Mouse (Mus musculus): Measurements from ENCODE around the gene Hist2h2aa1. TPM values are rescaled to one million over a fixed set of nuclear protein-coding genes. Genes with fewer than 3 reads are reported as not detected.
"Not testable (repeated sequence)": the region's sequence is repeated elsewhere in the genome, so short reads cannot be mapped to it uniquely, and the experiment has no call there.

Gene Hist2h2aa1
- total RNA-seq, 2 experiments from 2014 or later = 2.7 TPM; not detected in 1

GRCm38 (mm10) chr3:96263558-96264403 lies 18.5 kb downstream of the Hist2h2aa1 start:
- H3K4me3 ChIP-seq = peak overlapping the region; percentile 97
- DNase-seq = peak; percentile 52
- TF ChIP-seq CTCF (IDR thresholded peaks at IDR 0.05) = no peak
- intact Hi-C loops (cut with DNase I) = loop anchor here (2.0 to 10.0 kb wide), 2 partner anchors 43 to 241 kb away; partner anchors contain the start of genes Hist2h2ac and Hist2h2be
- H3K27ac ChIP-seq = peak overlapping the region; percentile 97

- no peak for DNase-seq
- intact Hi-C loops (cut with DNase I) = loop anchor here (10.0 kb wide), 1 partner anchor 240 kb away; no protein-coding TSS in a partner anchor
Observed at GRCm38 (mm10) chr3:96264404-96264949, 19.2 kb downstream of the Hist2h2aa1 start.

GRCm38 (mm10) chr3:96266132-96266710 lies 20.9 kb downstream of the Hist2h2aa1 start:
- no peak for DNase-seq
- no peak overlapping the region for H3K4me3 ChIP-seq
- intact Hi-C loops (cut with DNase I) = loop anchor here (10.0 kb wide), 1 partner anchor 239 kb away; no protein-coding TSS in a partner anchor
- TF ChIP-seq CTCF (IDR thresholded peaks at IDR 0.05) = no peak
- no peak overlapping the region; the same call in 1 of the 2 replicates for H3K27ac ChIP-seq

More at GRCm38 (mm10) chr3:96264404-96264949, 19.2 kb downstream of the Hist2h2aa1 start:
- peak overlapping the region; percentile 97 for H3K4me3 ChIP-seq
- H3K27ac ChIP-seq = peak overlapping the region; percentile 97
- TF ChIP-seq CTCF (IDR thresholded peaks at IDR 0.05) = no peak

- H3K27ac ChIP-seq = peak overlapping the region; percentile 94
- no peak for DNase-seq
- TF ChIP-seq CTCF (IDR thresholded peaks at IDR 0.05) = no peak
- H3K4me3 ChIP-seq = peak overlapping the region; percentile 75; the same call in 1 of the 2 replicates
- intact Hi-C loops (cut with DNase I) = loop anchor here (10.0 kb wide), 1 partner anchor 237 kb away; no protein-coding TSS in a partner anchor
Observed at GRCm38 (mm10) chr3:96267541-96267940, 22.2 kb downstream of the Hist2h2aa1 start.

GRCm38 (mm10) chr3:96268051-96268775 lies 22.9 kb downstream of the Hist2h2aa1 start, which contains the start of gene Hist2h3b:
Gene Hist2h3b (plus strand): TSS chr3:96268654.
- TF ChIP-seq CTCF (IDR thresholded peaks at IDR 0.05) = no peak
- Histone ChIP-seq H3K27ac (peak within 1 kb of the TSS; percentile 95), H3K4me3 (peak within 1 kb of the TSS; percentile 75)
- DNase-seq = peak; percentile 81
- intact Hi-C loops (cut with DNase I) = loop anchor here (10.0 kb wide), 1 partner anchor 237 kb away; no protein-coding TSS in a partner anchor

- intact Hi-C loops (cut with DNase I) = loop anchor here (10.0 kb wide), 1 partner anchor 236 kb away; no protein-coding TSS in a partner anchor
- Histone ChIP-seq H3K4me3 (peak overlapping the region; percentile 75), H3K27ac (peak overlapping the region; percentile 95)
- not testable (repeated sequence) for DNase-seq
Observed at GRCm38 (mm10) chr3:96268776-96269378, 23.6 kb downstream of the Hist2h2aa1 start.

- peak within 1 kb of the TSS; percentile 75 for H3K4me3 ChIP-seq
- intact Hi-C loops (cut with DNase I) = loop anchor here (10.0 kb wide), 1 partner anchor 235 kb away; no protein-coding TSS in a partner anchor
- no peak for TF ChIP-seq CTCF (IDR thresholded peaks at IDR 0.05)
- peak; percentile 90 for DNase-seq
- peak within 1 kb of the TSS; percentile 95 for H3K27ac ChIP-seq
Observed at GRCm38 (mm10) chr3:96269511-96270474, 24.5 kb downstream of the Hist2h2aa1 start, which contains the start of gene Hist2h2bb. Gene Hist2h2bb (plus strand): TSS chr3:96269752.

- intact Hi-C loops (cut with DNase I) = no loop called here
- peak overlapping the region; percentile 46 for H3K27ac ChIP-seq
Observed at GRCm38 (mm10) chr3:96273591-96274465, 28.5 kb downstream of the Hist2h2aa1 start.

GRCm38 (mm10) chr3:96277428-96277799 lies 32.1 kb downstream of the Hist2h2aa1 start:
- peak overlapping the region; percentile 82 for H3K4me3 ChIP-seq
- intact Hi-C loops (cut with DNase I) = loop anchor here (5.0 kb wide), 1 partner anchor 165 kb away; no protein-coding TSS in a partner anchor
- peak; percentile 31 for DNase-seq
- no peak for TF ChIP-seq CTCF (IDR thresholded peaks at IDR 0.05)
- H3K27ac ChIP-seq = peak overlapping the region; percentile 81; the same call in 1 of the 2 replicates

More at GRCm38 (mm10) chr3:96273591-96274465, 28.5 kb downstream of the Hist2h2aa1 start:
- TF ChIP-seq CTCF (IDR thresholded peaks at IDR 0.05) = no peak
- peak overlapping the region; percentile 55 for H3K4me3 ChIP-seq
- no peak for DNase-seq

All from gastrocnemius, adult 2 months (tissue).